Mouse (Mus musculus) embryonic fibroblast, embryonic 13.5 days (primary cell): ENCODE results near the gene Mpzl1.
A peak's percentile ranks its signal among the peaks of the same experiment; 100 is the strongest.

ENCODE experiments used
- CTCF ChIP-seq: IDR thresholded peaks from 2 replicates; pipeline ENCODE4 v1.5.1; 2011; ENCODE audit warnings: mild to moderate bottlenecking, control low read depth, low read length, moderate library complexity, borderline replicate concordance; ENCODE audit not compliant: insufficient read depth
- POLR2A ChIP-seq: IDR thresholded peaks from 2 replicates; pipeline ENCODE4 v1.6.1; 2011; ENCODE audit warnings: low read depth, mild to moderate bottlenecking, control low read depth, low read length, moderate library complexity

GRCm38 (mm10) chr1:165641786-165642771 is 7.7 kb upstream of the Mpzl1 start:
- TF ChIP-seq CTCF (no peak), POLR2A (peak; percentile 81)
